Mouse (Mus musculus) hindbrain, postnatal 0 days (tissue): ENCODE data around the gene Capn9. TPM values are rescaled to one million over a fixed set of nuclear protein-coding genes. Genes with fewer than 3 reads are reported as not detected.

Experiments
- ATAC-seq: fragments of 200-750 bp; cut with Nextera tagmentation; 2 replicates; pipeline ENCODE4 v1.8.0; 2017; ENCODE audit warnings: mild to moderate bottlenecking, moderate TSS enrichment, moderate library complexity
- DNase-seq: peaks from one replicate; pipeline ENCODE4 v3.0.0-alpha.2; 2015; ENCODE audit warnings: low spot score
- H3K27ac ChIP-seq: fragments of 300-500 bp; sonication (generic); 2 replicates; pipeline ENCODE4 v1.5.1; 2014; ENCODE audit warnings: mild to moderate bottlenecking
- H3K27me3 ChIP-seq: fragments of 300-500 bp; sonication (generic); 2 replicates; pipeline ENCODE4 v1.6.1; 2014; ENCODE audit warnings: low read length, mixed read lengths; ENCODE audit not compliant: insufficient read depth
- H3K36me3 ChIP-seq: fragments of 300-500 bp; sonication (generic); 2 replicates; pipeline ENCODE4 v1.6.1; 2014; ENCODE audit warnings: low read length, mixed read lengths; ENCODE audit not compliant: insufficient read depth
- H3K4me1 ChIP-seq: fragments of 300-500 bp; sonication (generic); 2 replicates; pipeline ENCODE4 v1.6.1; 2014; ENCODE audit warnings: antibody characterized with exemption, low read length, mixed read lengths; ENCODE audit not compliant: insufficient read depth
- H3K4me2 ChIP-seq: fragments of 300-500 bp; sonication (generic); 2 replicates; pipeline ENCODE4 v1.6.1; 2014; ENCODE audit warnings: low read depth, mild to moderate bottlenecking, low read length, moderate library complexity, mixed read lengths
- H3K4me3 ChIP-seq: fragments of 300-500 bp; sonication (generic); 2 replicates; pipeline ENCODE4 v1.5.1; 2014; ENCODE audit warnings: low read length
- H3K9ac ChIP-seq: fragments of 300-500 bp; sonication (generic); replicated peaks from 2 replicates; pipeline ENCODE4 v1.6.1; 2014; ENCODE audit warnings: mild to moderate bottlenecking, low read length, moderate library complexity, mixed read lengths
- H3K9me3 ChIP-seq: fragments of 300-500 bp; sonication (generic); 2 replicates; pipeline ENCODE4 v1.6.1; 2016; ENCODE audit warnings: low read length, mixed read lengths
- CTCF ChIP-seq: IDR thresholded peaks from 2 replicates; pipeline ENCODE4 v1.5.1; 2016; ENCODE audit warnings: antibody characterized with exemption, control low read depth, low read depth
- WGBS: fragments of 180-500 bp; shearing (Covaris S2); extraction: QIAGEN DNeasy Blood & Tissue Kit; methylation state at CpG from one replicate; pipeline ENCODE4 v1.1.7; 2014; 5-methylcytosine and 5-hydroxymethylcytosine counted together
- polyA plus RNA-seq: library from polyadenylated mRNA; unstranded; fragments of >200 nt; fragmentation: Nextera tagmentation; extraction: Ambion mirVana; gene quantifications from 2 replicates; pipeline ENCODE4 v1.2.1, GENCODE M21; 2015
- total RNA-seq: library from RNA; depleted of rRNA; stranded (reverse); fragments of >200 nt; gene quantifications from 2 replicates; pipeline ENCODE4 v1.2.3, GENCODE M21; 2014; rRNA removed

Capn9 gene
- not detected in 2 replicates for total RNA-seq
- polyA plus RNA-seq: 0.29 and 0.39 TPM in 2 replicates

GRCm38 (mm10) chr8:124575811-124576210, at the start of gene Capn9:
Gene Capn9, plus strand, starts transcription at chr8:124576111.
- Histone ChIP-seq H3K27ac (no peak within 1 kb of the TSS), H3K4me2 (no peak within 1 kb of the TSS), H3K4me3 (no peak within 1 kb of the TSS), H3K9me3 (no peaks in the 10 kb centered on the region), H3K4me1 (no peaks in the 10 kb centered on the region), H3K36me3 (no peaks in the 10 kb centered on the region), H3K9ac (no peak within 1 kb of the TSS), H3K27me3 (no peaks in the 10 kb centered on the region)
- TF ChIP-seq CTCF: no peak
- WGBS: 96% methylated on average over 8 of the region's 8 CpGs
- DNase-seq: no peak
- ATAC-seq: no peak

GRCm38 (mm10) chr8:124526261-124526660, 49.6 kb upstream of the Capn9 start:
- DNase-seq (no peak), ATAC-seq (no peak)
- no peak overlapping the region for H3K9ac ChIP-seq
- H3K4me3 ChIP-seq: no peak overlapping the region
- peaks cover 31% of the 10 kb centered on the region for H3K36me3 ChIP-seq
- H3K9me3 ChIP-seq: no peaks in the 10 kb centered on the region
- H3K27ac ChIP-seq: no peak overlapping the region
- H3K4me1 ChIP-seq: peaks cover 9% of the 10 kb centered on the region
- 85% methylated on average over 11 of the region's 11 CpGs for WGBS
- no peaks in the 10 kb centered on the region for H3K27me3 ChIP-seq
- TF ChIP-seq CTCF: no peak
- no peak overlapping the region for H3K4me2 ChIP-seq

DNA sequence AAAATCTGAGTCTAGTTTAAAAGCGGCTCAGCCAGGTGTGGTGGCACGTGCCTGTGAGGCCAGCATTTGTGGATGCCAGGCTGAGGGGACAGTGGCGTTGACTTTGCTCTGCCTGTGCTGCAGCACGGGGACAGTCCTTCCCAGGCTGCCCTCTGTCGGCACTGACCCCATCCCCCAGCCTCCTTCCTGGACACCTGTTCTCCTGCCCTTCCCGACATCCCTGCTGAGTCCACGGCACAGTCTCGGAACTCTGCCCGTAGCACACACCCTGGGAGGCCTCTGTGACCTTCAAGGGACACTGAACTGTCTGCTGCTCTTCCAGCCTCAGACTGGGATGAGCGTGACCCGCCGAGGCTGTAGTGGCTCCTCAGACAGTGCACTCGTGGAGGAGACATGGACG, 45.8 kb upstream of the Capn9 start:
- Histone ChIP-seq H3K36me3 (peaks cover 63% of the 10 kb centered on the region), H3K4me2 (no peak overlapping the region), H3K4me1 (no peaks in the 10 kb centered on the region), H3K9ac (no peak overlapping the region), H3K27ac (peak overlapping the region; percentile 51; the same call in 1 of the 2 replicates), H3K9me3 (no peaks in the 10 kb centered on the region), H3K4me3 (no peak overlapping the region), H3K27me3 (no peaks in the 10 kb centered on the region)
- ATAC-seq: no peak; the same call in 1 of the 2 replicates
- peak; percentile 11 for DNase-seq
- no peak for TF ChIP-seq CTCF
- WGBS: 71% methylated on average over 14 of the region's 14 CpGs

- Histone ChIP-seq H3K4me3 (no peak overlapping the region), H3K27me3 (no peaks in the 10 kb centered on the region), H3K27ac (peak overlapping the region; percentile 51; the same call in 1 of the 2 replicates), H3K9me3 (no peaks in the 10 kb centered on the region), H3K4me1 (no peaks in the 10 kb centered on the region), H3K36me3 (peaks cover 66% of the 10 kb centered on the region), H3K9ac (no peak overlapping the region), H3K4me2 (no peak overlapping the region)
- DNase-seq (peak; percentile 36), ATAC-seq (no peak; the same call in 1 of the 2 replicates)
- WGBS: 49% methylated on average over 7 of the region's 7 CpGs
- TF ChIP-seq CTCF: no peak
Measured at GRCm38 (mm10) chr8:124530556-124530955, 45.4 kb upstream of the Capn9 start.

GRCm38 (mm10) chr8:124530996-124531395, 44.9 kb upstream of the Capn9 start:
- Histone ChIP-seq H3K9me3 (no peaks in the 10 kb centered on the region), H3K27me3 (no peaks in the 10 kb centered on the region), H3K27ac (peak overlapping the region; percentile 51; the same call in 1 of the 2 replicates), H3K4me2 (no peak overlapping the region), H3K4me3 (no peak overlapping the region), H3K36me3 (peaks cover 66% of the 10 kb centered on the region), H3K9ac (no peak overlapping the region), H3K4me1 (no peaks in the 10 kb centered on the region)
- no peak; the same call in 1 of the 2 replicates for ATAC-seq
- no peak for TF ChIP-seq CTCF
- 60% methylated on average over 4 of the region's 4 CpGs for WGBS
- DNase-seq: no peak

DNA sequence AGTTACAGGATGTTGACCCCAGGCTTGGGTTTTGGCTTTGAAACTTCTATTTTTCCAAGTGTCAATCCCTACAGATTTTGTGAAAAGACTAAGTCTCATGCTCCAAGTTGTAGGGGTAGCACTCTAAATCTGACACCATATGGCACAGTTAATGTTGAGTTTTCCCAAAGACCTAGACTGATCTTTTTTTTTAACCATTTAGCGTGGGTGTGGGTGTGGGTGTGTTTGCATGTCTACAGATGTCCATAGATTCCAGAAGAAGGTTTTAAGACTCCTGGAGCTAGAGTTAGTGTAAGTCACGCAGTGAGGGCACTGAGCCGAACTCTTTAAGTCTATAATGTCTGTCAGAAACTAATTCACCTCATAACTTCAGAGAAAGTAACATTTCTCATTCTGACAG, 43.3 kb upstream of the Capn9 start:
- WGBS: 93% methylated on average over 3 of the region's 3 CpGs
- Histone ChIP-seq H3K27ac (no peak overlapping the region), H3K4me3 (no peak overlapping the region), H3K4me1 (no peaks in the 10 kb centered on the region), H3K9ac (no peak overlapping the region), H3K27me3 (no peaks in the 10 kb centered on the region), H3K4me2 (no peak overlapping the region), H3K9me3 (no peaks in the 10 kb centered on the region), H3K36me3 (peaks cover 56% of the 10 kb centered on the region)
- no peak for TF ChIP-seq CTCF
- no peak for DNase-seq
- ATAC-seq: no peak

GRCm38 (mm10) chr8:124535451-124535850, 40.5 kb upstream of the Capn9 start:
- WGBS: 90% methylated on average over 5 of the region's 5 CpGs
- Histone ChIP-seq H3K9ac (no peak overlapping the region), H3K27ac (no peak overlapping the region), H3K4me1 (no peaks in the 10 kb centered on the region), H3K4me2 (no peak overlapping the region), H3K27me3 (no peaks in the 10 kb centered on the region), H3K9me3 (no peaks in the 10 kb centered on the region), H3K36me3 (peaks cover 76% of the 10 kb centered on the region), H3K4me3 (no peak overlapping the region)
- no peak for DNase-seq
- ATAC-seq: no peak
- no peak for TF ChIP-seq CTCF
